Mouse (Mus musculus) embryonic stem cell, embryonic (primary cell): Measurements from ENCODE around the gene Psmd5.

Experiments used
- CTCF ChIA-PET, 4 experiments: fragments of 300-600 bp in 2 of 4; fragments of 350-600 bp in 2 of 4; sonication (Branson Sonifier 250); formaldehyde crosslinking; loops; one replicate each; lab custom pipeline; 2022; ENCODE audit warnings: inconsistent platforms in 2 of 4; lab: Charles Lee
- POLR2A ChIA-PET, 4 experiments: fragments of 300-600 bp in 2 of 4; fragments of 350-600 bp in 2 of 4; sonication (Branson Sonifier 250); formaldehyde crosslinking; loops; one replicate each; lab custom pipeline; 2022; ENCODE audit warnings: antibody characterized with exemption in 4 of 4, inconsistent platforms in 1 of 4; lab: Charles Lee

Gene Psmd5

DNA sequence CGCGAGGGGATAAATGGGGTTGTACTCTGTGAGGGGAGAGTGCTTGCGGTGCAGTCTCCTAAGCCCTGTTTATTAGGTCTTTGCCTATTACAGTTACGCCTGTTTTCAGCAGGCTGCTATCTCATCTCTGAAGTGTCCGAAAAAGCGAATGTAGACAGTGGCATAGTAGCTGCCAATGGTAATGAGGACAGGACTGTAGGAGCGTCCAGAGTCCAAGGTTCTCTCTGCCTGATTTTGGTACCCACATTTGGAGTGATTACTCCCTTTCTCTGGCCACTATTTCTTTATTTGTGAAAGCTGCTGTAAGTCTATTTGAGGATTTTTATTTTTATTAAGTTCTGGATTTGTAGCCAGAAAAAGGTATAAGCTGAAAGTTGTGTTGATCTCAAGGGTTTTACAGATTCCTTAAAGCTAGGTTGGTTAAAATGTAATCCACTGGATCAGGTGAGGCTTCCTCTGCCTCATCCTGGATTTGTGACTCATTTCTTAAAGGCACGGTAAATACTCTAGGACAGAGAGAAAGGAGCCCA, at the start of gene Psmd5:
Gene Psmd5, minus strand, starts transcription at position 153 of the 530 bp plus-strand sequence.
- ChIA-PET CTCF (interaction anchor here in 2 of 4 experiments (0.5 to 0.7 kb wide), 3 partner anchors 10 to 248 kb away, joined by 3 to 4 read pairs (median 4); no protein-coding TSS in a partner anchor), POLR2A (interaction anchor here in 3 of 4 experiments (0.5 to 2.2 kb wide), 12 partner anchors 9 to 1293 kb away, joined by 3 to 7 read pairs (median 3); partner anchors contain the start of gene Rabepk (in 1 of the 3))

DNA sequence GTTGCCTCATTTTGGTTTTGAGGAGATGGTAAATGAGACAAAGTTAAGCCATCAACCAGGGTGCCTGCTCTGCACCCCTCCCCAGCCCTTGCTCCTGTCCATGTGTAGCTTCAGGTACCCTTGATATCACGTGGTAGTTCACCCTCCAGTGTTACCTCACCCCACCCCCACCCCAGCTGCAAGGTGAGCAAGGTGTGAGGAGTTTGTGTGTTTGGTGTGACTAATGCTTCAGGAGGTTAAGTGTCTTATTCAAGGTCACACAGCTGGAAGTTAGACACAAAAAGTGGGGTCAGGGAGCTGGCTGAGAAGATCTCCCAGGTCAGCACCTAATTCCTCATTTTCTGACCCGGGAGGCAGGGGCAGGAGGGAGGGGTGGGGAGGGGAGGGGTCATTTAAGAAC, 48.0 kb upstream of the Psmd5 start:
- CTCF ChIA-PET: interaction anchor here in 1 of 4 experiments (0.6 kb wide), 1 partner anchor 18 kb away, joined by 4 read pairs; no protein-coding TSS in a partner anchor
- POLR2A ChIA-PET: interaction anchor here in 3 of 4 experiments (0.6 to 13.0 kb wide), 14 partner anchors 9 to 151 kb away, joined by 3 to 391 read pairs (median 4); partner anchors contain the start of genes Hspa5 (in 2 of the 3) and Phf19 (in 2 of the 3)

DNA sequence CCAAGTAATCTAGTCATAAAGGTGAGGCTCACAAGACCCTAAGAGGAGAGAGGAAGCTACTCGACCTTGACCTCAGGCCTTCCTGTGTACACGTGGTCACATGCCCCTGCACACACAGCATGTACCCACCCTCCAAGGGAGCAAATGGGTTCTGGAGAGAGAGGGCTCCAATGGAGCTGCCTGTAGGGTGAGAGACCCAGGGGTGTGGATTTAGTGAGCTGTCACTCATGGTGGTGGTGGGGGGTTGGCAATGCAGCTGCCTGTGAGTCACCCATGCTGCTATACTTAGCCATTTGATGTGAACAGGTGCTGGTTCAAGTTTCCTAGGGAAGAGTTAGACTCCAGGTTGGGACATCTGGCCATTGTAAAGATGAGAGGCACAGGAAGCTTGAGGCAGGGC, 45.4 kb upstream of the Psmd5 start:
- ChIA-PET POLR2A (interaction anchor here (0.6 to 13.0 kb wide), 29 partner anchors 7 to 165 kb away, joined by 3 to 391 read pairs (median 5); partner anchors contain the start of genes Hspa5 (in 2 of the 4), Gapvd1 (in 1 of the 4), Rabepk (in 1 of the 4) and Traf1 (in 1 of the 4)), CTCF (interaction anchor here in 1 of 4 experiments (0.5 kb wide), 2 partner anchors 113 to 303 kb away, joined by 9 to 12 read pairs; no protein-coding TSS in a partner anchor)

DNA sequence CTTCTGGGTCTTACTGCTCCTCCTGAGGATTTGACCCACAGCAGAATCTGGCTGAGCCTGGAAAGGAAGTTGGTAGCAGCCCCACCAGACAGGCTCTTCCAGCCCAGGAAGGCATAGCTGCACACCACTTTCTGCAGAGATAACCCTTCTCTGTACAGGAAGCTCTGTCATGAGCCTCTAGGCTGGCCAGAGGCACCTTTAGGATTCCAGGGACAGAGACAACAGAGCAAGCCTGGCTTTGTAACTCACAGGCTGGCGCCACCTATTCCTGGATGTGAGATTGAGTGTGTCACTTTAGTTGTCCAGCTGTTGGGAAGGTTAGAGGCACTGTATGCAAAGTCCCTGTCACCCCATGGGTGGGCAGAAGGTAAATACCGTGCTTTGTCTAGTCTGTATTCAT, 40.3 kb upstream of the Psmd5 start:
- ChIA-PET CTCF (interaction anchor here in 1 of 4 experiments (0.6 kb wide), 1 partner anchor 1065 kb away, joined by 3 read pairs; no protein-coding TSS in a partner anchor), POLR2A (interaction anchor here in 3 of 4 experiments (0.7 to 4.5 kb wide), 19 partner anchors 8 to 146 kb away, joined by 3 to 69 read pairs (median 4); partner anchors contain the start of genes Cutal (in 1 of the 3) and Hspa5 (in 1 of the 3))

DNA sequence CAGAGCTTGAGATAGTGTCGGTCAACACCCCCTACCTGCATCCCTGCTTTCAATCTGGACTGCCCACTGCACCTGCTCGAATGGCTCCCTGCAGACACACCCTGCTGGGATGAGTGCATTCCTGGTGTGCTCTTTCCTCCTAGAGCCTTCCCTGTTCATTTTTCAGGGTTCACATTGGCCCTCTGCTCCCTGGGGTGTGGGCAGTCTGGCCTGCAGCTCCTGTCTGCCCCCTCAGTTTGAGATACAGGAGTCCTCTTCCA, 40.0 kb upstream of the Psmd5 start:
- POLR2A ChIA-PET: interaction anchor here in 3 of 4 experiments (0.7 to 4.5 kb wide), 22 partner anchors 8 to 143 kb away, joined by 3 to 69 read pairs (median 4); partner anchors contain the start of genes Cutal (in 1 of the 3), Hspa5 (in 1 of the 3) and Traf1 (in 1 of the 3)
- CTCF ChIA-PET: interaction anchor here in 2 of 4 experiments (0.6 to 1.3 kb wide), 2 partner anchors 10 to 1064 kb away, joined by 3 to 5 read pairs; no protein-coding TSS in a partner anchor

DNA sequence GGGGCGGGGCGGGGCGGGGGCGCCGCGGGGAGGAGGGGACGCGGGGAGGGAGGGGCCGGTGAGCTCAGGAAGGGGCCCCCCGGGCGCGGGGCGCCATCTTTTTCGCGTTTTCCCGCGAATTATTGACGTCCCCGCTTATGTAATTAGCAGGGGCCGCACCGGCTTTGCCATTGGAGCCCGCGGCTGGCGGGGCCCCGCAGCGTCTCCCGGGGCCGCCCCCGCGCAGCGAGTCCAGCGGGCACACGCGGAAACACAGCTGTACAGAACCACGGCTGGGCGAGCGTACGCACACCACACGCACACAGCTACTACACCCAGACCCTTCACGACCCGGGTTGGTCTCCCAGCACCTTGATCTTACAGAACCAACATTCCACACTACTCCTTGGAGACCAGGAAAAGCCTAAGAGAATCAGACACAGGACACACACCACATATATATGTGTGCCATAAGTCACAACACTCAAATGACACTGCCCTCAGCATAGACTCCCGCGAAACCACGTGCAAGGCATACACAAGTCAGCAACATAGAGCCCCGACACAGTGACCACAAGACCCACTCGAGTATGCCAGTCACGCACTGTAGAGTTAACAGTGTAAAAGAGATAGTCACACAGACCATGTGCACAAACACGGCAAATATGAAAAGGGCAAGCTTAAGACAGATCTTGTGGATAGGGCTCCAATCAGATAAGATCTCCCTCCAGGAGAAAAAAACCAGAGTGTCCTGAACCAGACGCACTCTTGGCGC, 39.5 kb upstream of the Psmd5 start:
- ChIA-PET CTCF (interaction anchor here in 2 of 4 experiments (0.6 to 1.3 kb wide), 3 partner anchors 9 to 1064 kb away, joined by 3 to 5 read pairs (median 3); no protein-coding TSS in a partner anchor), POLR2A (interaction anchor here in 3 of 4 experiments (0.8 to 4.5 kb wide), 25 partner anchors 8 to 154 kb away, joined by 3 to 69 read pairs (median 4); partner anchors contain the start of genes Cutal (in 1 of the 3), Hspa5 (in 1 of the 3), Rabepk (in 1 of the 3) and Traf1 (in 1 of the 3))

DNA sequence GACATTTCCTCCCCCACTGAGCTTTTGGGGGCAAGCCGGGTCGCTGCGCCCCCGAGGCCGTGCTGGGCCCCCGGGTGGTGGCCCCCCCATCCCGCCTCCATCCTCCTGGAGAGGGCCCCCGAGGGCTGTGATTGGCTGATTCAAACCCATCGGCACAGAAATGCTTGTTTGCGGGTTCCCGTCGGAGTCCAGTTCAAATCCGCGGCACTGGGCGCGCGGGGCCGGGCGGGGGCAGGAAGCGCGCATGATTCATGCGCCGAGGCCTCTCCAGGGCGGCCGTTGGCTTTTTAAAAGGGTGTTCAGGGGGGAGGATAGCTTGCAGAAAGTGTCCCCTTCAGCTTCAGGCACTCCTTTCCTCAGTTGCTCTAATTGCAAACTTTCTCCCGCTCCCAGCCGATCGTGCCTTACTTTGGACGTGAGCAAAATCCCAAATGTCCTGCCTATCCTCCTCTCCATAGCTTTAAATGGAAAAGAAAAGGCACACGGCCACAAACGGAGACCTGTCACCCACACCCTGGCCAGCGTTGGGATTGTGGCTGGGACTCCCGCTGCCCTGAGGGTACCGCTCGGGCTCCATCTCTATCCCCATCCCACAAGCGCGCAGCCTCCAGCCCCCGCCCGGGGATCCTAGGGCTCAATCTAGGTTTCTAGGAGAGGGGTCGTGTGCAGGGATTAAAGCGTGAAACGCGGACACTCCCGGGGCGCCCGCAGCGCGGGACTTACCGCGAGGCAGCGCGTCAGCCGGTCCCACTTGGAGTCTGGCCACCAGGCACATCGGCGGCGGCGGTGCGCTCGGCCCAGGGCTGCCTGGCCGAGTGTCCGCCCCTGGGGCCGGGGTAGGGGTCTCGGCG, 38.7 kb upstream of the Psmd5 start, which contains the start of gene Phf19:
Gene Phf19, minus strand, starts transcription at position 809 of the 851 bp plus-strand sequence.
- ChIA-PET CTCF (interaction anchor here in 2 of 4 experiments (0.6 to 1.3 kb wide), 6 partner anchors 8 to 1278 kb away, joined by 3 to 5 read pairs (median 3); no protein-coding TSS in a partner anchor), POLR2A (interaction anchor here in 2 of 4 experiments (0.6 to 4.5 kb wide), 27 partner anchors 8 to 155 kb away, joined by 3 to 69 read pairs (median 4); partner anchors contain the start of genes Fbxw2 (in 1 of the 2), Hspa5 (in 1 of the 2), Rabepk (in 1 of the 2) and Traf1 (in 1 of the 2))

DNA sequence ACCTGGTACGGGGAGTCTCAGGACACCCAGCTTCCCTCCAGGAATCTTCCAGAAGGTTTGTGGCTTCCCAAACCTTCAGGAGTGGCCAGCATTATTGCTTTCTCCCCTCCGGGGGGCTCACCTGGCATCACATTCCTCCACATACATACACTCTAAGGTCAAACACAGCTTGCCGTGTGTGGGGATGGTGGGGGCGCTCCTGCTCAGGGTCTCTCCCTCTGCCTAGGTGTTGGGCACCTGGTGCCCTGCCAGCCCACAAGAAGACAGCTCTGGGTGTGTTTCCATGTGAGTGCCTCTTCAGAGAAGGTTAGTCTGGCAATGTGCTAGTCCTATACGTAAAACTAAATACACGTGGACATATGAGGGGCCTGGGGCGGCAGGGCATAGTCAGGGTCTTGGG, 37.8 kb upstream of the Psmd5 start:
- POLR2A ChIA-PET: interaction anchor here in 3 of 4 experiments (0.7 to 4.5 kb wide), 16 partner anchors 9 to 141 kb away, joined by 3 to 69 read pairs (median 4); partner anchors contain the start of genes Cutal (in 1 of the 3), Fbxw2 (in 1 of the 3) and Hspa5 (in 1 of the 3)

DNA sequence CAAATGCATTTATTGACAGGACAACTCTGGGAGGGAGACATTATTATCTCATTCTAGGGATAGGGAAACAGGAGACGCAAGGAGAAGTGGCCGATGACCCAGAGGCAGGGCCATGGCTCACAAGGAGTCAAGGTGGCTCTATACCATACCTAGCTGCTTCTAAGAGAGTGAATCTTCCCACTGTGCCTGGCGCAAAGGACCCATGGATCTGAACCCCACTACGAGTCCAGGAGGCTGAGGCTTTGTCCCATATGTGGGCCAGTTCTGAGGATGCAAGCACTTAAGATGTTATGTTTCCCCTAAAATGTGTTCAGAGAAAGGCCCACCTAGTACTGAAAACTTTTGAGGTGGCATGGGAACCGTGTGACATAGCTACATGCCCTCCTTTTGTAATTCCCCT, 37.1 kb upstream of the Psmd5 start:
- POLR2A ChIA-PET: interaction anchor here in 2 of 4 experiments (1.0 to 4.5 kb wide), 8 partner anchors 8 to 62 kb away, joined by 3 to 69 read pairs (median 10); partner anchors contain the start of gene Cutal (in 1 of the 2)
- CTCF ChIA-PET: no interaction called here

More for the DNA sequence above, 37.8 kb upstream of the Psmd5 start:
- CTCF ChIA-PET: interaction anchor here in 2 of 4 experiments (1.0 to 1.2 kb wide), 3 partner anchors 15 to 56 kb away, joined by 3 to 4 read pairs (median 3); no protein-coding TSS in a partner anchor

DNA sequence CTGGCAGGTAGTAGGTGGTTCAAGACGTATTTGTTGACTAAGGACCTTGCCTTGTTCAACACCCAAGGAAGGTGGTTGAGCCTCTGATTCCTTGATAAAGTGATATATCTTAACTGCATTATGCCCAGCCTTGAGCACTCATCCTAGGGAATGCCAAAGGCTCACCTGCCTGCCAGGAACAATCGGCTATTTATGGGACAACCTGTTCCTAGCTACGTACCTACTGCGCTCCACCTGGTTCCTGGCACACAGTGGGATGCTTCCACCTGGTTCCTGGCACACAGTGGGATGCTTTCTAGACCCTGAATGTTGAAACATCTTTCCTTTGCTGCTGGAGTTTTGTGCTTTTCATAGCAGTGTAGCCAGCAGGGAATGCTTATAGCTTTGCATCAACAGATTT, 35.0 kb upstream of the Psmd5 start:
- ChIA-PET CTCF (no interaction called here), POLR2A (interaction anchor here in 2 of 4 experiments (0.5 to 1.2 kb wide), 2 partner anchors 10 to 204 kb away, joined by 3 read pairs; no protein-coding TSS in a partner anchor)

DNA sequence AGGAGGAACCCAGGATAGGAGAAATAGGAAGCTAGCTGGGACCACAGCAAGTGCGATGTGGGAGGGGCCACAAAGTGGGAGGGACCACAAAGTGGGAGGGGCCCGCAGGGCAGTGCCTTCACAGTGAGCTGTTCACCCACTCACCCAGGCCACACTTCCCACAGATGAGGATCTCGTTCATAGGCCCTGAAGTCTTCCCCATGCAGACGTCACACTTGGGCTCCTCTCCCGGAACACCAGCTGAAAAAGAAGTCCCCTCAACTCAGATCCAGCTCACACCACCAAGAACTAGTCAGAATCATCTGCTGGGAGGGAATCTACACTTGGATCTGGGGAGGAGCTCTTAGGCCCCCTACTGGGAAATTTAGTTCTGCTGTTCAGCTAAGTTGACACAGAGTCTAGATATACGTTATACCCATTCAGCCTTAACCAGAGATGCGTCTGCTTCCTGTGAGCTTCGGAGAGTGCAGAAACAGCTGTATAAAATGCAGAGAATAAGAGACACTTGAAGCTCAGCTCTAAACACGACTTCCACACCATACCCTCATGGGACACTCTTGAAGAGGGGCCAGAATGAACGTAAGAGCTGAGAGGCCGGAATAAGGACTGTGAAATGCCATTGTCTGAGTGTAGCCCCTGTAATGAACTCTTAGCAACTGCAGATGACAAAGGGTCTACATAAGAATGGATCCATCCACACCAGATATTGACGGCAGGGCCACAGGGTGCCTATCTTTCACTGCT, 32.3 kb upstream of the Psmd5 start:
- CTCF ChIA-PET: interaction anchor here in 3 of 4 experiments (0.5 to 2.5 kb wide), 8 partner anchors 9 to 431 kb away, joined by 3 to 9 read pairs (median 4); partner anchors contain the start of gene Cntrl (in 1 of the 3)
- POLR2A ChIA-PET: interaction anchor here (0.6 to 2.6 kb wide), 35 partner anchors 8 to 793 kb away, joined by 3 to 15 read pairs (median 4); partner anchors contain the start of genes Hspa5 (in 2 of the 4) and Traf1 (in 1 of the 4)

DNA sequence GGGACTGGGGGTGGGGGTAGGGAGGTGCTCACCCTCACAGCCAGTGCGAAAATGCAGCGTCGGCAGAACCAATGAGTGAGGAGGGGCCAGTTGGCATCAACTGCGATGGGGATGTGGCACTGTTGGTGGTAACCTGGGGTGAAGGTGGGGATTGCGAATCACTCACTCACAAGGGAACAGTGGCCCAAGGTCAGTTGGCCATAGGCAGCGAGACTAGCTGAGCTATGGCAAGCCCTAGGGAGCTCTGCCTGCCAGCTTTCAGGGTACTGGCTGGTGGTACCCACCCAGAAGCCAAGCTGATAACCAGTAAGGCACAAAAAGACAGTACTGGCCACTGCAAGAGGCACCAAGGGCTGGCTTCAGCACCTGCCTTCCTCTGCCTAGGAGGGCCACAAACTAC, 31.7 kb upstream of the Psmd5 start:
- ChIA-PET CTCF (interaction anchor here in 3 of 4 experiments (0.5 to 2.5 kb wide), 8 partner anchors 9 to 432 kb away, joined by 3 to 9 read pairs (median 4); partner anchors contain the start of gene Cntrl (in 1 of the 3)), POLR2A (interaction anchor here in 3 of 4 experiments (0.7 to 2.6 kb wide), 29 partner anchors 9 to 794 kb away, joined by 3 to 15 read pairs (median 4); partner anchors contain the start of genes Hspa5 (in 2 of the 3) and Traf1 (in 1 of the 3))

DNA sequence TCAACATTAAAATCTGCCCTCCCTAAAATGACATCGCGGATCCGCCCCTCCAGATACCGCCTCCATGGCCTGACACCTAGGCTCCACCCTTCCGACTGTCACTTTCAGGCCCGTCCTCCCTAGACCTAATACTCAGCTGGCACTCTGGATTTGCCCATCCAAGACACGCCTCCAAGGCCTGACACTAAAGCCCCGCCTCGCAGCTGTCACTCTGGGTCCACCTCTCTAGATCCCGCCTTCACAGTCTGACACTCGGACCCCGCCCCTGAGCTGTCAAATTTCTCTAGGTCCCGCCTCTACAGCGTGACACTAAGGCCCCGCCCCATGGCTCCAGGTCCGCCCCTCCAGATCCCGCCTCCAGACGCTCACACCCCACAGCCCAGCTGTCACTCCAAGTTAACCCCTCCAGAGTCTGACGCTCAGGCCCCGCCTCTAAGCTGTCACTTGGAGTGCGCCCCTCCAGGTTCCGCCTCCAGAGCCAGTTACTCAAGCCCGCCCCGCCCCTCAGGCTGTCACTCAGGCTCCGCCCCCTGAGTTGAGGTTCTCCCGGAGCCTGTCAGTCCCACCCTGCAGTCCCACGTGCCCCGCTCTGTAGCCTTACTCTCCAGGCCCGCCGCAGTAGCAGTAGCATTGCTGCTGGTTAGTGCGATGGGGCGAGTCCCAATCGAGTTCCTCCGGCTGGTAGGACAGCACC, 30.2 kb upstream of the Psmd5 start:
- CTCF ChIA-PET: interaction anchor here in 2 of 4 experiments (0.5 to 1.9 kb wide), 7 partner anchors 9 to 302 kb away, joined by 3 to 5 read pairs (median 3); partner anchors contain the start of gene Phf19 (in 1 of the 2)
- POLR2A ChIA-PET: interaction anchor here in 3 of 4 experiments (0.6 to 6.9 kb wide), 68 partner anchors 9 to 1774 kb away, joined by 3 to 40 read pairs (median 4); partner anchors contain the start of genes Hspa5 (in 3 of the 3), Cntrl (in 2 of the 3), Phf19 (in 2 of the 3) and Rabepk (in 2 of the 3)

DNA sequence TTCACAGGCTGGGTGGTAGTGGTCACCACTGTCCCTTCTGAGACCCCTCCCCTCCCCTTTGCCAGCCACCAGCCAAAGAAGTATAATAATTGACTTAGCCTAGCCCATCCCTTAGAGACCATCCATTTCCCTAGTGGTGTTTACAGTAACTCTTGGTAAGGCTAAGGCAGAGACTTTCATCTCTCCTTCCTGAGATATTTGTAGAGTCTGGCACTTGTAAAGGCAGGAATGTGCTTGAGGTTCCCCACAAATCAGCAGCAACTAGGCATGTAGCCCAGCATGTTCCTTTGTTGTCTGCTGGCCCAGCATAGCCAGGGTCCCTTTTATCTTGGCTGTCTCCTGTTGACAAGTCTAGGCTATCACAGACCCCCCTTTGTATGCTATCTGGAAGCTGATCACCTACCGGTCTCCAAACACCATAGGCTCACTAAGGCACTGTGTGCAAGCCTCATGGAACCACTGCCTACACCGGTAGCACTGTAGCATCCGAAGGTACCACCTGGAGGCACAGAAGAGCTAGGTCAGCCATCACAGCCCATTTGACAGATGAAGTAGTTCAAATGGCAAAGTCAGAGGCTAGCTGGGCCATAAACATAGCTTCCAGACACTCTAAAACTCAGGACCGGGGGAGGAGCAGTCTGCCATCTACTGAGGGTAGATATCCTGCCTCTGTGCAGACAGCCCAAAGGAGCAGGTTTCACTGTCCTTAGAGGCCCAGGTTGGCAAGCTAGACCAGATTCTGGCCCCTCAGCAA, 29.1 kb upstream of the Psmd5 start:
- POLR2A ChIA-PET: interaction anchor here in 3 of 4 experiments (0.8 to 6.9 kb wide), 21 partner anchors 9 to 1773 kb away, joined by 3 to 40 read pairs (median 5); partner anchors contain the start of genes Hspa5 (in 2 of the 3), Cntrl (in 1 of the 3), Fbxw2 (in 1 of the 3) and Garnl3 (in 1 of the 3)
- CTCF ChIA-PET: interaction anchor here in 1 of 4 experiments (1.9 kb wide), 1 partner anchor 259 kb away, joined by 5 read pairs; no protein-coding TSS in a partner anchor
